Mouse (Mus musculus) thymus, adult 2 months (tissue): ENCODE results near the gene Kcnt2.

ENCODE experiments used
- CTCF ChIP-seq: fragments of 200-500 bp; IDR thresholded peaks from 2 replicates; pipeline ENCODE4 v1.5.1; 2012; ENCODE audit warnings: mild to moderate bottlenecking, control low read depth, low read length, moderate library complexity, borderline replicate concordance; ENCODE audit not compliant: control insufficient read depth, poor library complexity, insufficient read depth; ENCODE audit errors: extremely low read depth
- POLR2A ChIP-seq: fragments of 200-500 bp; IDR thresholded peaks from 2 replicates; pipeline ENCODE4 v1.6.1; 2012; ENCODE audit warnings: mild to moderate bottlenecking, low read length, control low read depth, moderate library complexity; ENCODE audit not compliant: control insufficient read depth, poor library complexity, insufficient read depth; ENCODE audit errors: extremely low read depth

DNA sequence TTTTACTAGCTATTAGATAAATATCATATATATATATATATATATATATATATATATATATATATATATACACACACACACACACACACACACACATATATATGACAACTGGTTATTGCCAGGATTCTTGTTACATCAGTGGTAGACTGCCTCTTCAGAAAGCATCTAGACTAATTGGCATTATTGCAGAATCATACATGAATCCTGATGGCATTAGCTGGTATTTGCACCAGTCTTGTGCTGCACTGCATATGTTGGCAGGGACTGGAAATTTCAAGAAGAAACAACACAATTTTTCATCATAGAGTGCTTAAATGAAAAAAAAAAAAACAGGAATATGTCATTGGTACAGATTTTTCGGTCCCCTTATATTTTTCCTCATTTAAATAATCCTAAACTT is 223.6 kb downstream of the Kcnt2 start:
- no peak for TF ChIP-seq POLR2A
- no peak for TF ChIP-seq CTCF
